Comparison of ENCODE assay signal across 24 mouse cellular contexts in the genomic region with DNA sequence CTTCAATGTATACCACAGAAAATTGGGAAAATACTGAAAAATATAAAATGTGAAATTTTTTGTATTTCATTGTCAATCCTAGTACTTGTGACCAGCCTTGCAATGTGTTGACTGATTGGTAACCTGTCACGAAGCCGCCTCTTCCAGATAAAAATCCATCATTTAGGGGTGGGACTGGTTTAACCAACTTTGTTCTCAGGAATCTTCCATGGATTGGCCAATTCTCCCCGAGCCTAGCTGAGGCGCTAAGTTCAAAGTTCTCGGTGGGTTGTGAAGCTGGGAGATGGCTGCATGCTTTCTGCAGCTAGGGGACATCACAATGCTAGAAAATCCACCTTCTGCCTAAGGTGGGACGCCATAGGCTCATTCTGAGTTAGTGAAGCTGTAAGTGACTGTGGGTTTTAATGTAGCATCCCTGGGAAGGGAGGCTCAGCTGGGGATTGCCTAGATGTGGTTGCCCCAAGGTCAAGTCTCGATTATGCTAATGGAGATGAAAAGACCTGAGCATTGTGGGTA.
"Had no signal": no experiment of that assay in that cellular context is flagged by ENCODE, and none has a peak within 500 bp of the region (broad histone marks: within the 10 kb centered on the region; RNA-seq: fewer than 3 reads in every experiment).

No protein-coding gene starts in this region.

- H3K27me3 ChIP-seq: heart, embryonic 12.5 days; kidney, embryonic 15.5 days; limb, embryonic 13.5 days; limb, embryonic 15.5 days; liver, embryonic 12.5 days had no signal

- H3K4me1 ChIP-seq: heart, embryonic 10.5 days; heart, embryonic 12.5 days; kidney, embryonic 15.5 days; limb, embryonic 15.5 days had no signal

- H3K9ac ChIP-seq: heart, embryonic 12.5 days; hindbrain, embryonic 14.5 days; kidney, embryonic 15.5 days; limb, embryonic 13.5 days; limb, embryonic 15.5 days; liver, embryonic 12.5 days; liver, embryonic 14.5 days had no signal

- H3K27ac ChIP-seq: heart, embryonic 10.5 days; hindbrain, embryonic 14.5 days; hindbrain, postnatal 0 days; kidney, embryonic 15.5 days; kidney, postnatal 0 days; limb, embryonic 13.5 days; limb, embryonic 15.5 days; liver, embryonic 12.5 days; liver, embryonic 14.5 days had no signal

- DNase-seq: gastrocnemius, postnatal 14 days; gastrocnemius, postnatal 36 days; heart, adult 18-20 months; heart, postnatal 10 days; heart, postnatal 36 days; kidney, adult 11 months; kidney, adult 2 months; kidney, adult 9 months; kidney, postnatal 14 days; kidney, postnatal 36 days; layer of hippocampus, adult 9-11 months; layer of hippocampus, postnatal 36 days; left cerebral cortex, postnatal 4 days had no signal

- H3K9me3 ChIP-seq: heart, embryonic 10.5 days; heart, embryonic 12.5 days; kidney, embryonic 15.5 days; limb, embryonic 13.5 days; limb, embryonic 15.5 days; liver, embryonic 12.5 days had no signal

- ATAC-seq: hindbrain, postnatal 0 days; intestine, embryonic 16.5 days; liver, embryonic 12.5 days had no signal

- H3K4me2 ChIP-seq: heart, embryonic 12.5 days; hindbrain, embryonic 14.5 days; kidney, embryonic 15.5 days; limb, embryonic 13.5 days; limb, embryonic 15.5 days; liver, embryonic 12.5 days had no signal

- H3K4me3 ChIP-seq: heart, embryonic 10.5 days; heart, embryonic 12.5 days; kidney, embryonic 15.5 days; limb, embryonic 13.5 days; limb, embryonic 15.5 days; liver, embryonic 12.5 days had no signal
